ENCODE assay signal across 8 mouse cellular contexts in the genomic region with DNA sequence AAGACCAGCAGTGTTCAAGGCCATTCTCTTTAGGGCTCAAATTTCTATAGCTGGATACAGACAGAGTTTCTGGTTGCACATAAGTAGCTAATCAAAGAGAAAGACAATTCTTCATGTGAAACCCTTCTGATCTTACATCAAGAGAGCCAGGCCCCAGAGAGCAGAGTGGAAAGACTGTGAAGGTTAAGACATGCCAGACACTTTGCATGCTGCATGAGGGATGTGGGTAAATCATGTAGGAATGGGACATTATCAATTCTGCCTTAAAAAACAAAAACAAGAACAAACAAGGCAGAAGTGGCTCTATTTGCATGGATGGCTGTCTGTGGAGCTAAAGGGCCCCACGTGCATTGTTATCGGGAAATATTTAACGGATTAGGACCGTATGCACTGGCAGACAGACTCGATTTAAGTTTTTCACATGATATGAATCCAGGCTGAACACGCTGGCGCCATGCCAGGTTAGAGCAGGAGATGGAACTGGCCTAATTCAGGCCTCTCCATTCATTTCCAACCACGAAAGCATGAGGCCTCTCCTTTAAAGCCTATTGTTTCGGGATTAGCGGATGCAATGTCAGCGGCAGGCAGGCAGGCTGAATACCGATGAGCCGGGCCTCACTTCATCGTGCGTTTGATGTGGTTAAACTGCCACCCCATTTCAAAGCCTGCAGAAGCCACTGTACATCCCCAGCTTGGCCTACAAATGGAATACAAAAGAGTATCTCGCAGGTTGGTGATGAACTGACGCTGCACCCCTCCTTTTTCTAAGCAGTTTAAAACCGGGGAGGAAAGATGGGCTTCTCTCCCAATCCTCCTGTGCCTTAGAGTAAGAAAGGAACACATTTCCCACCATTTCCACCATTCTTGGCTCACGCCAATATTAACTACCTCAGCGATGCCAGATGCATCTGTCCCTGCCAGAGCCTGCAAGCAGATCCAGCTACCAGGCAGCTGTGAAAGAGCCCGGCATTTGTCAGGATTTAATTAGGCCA.
DNase-seq lines count a peak whose midpoint lies in the region; ATAC-seq lines count a peak whose summit lies in the region.

No protein-coding gene starts in this region.

- H3K27ac ChIP-seq in heart, embryonic 11.5 days (ENCODE audit: low read depth, low read length) = no peak overlapping the region

- no peak overlapping the region for H3K4me3 ChIP-seq in heart, embryonic 11.5 days (ENCODE audit: low read depth, low read length)

- 37% methylated on average over 21 of the region's 21 CpGs for WGBS in heart, embryonic 11.5 days (ENCODE audit: insufficient replicate concordance)

- peaks cover 29% of the 10 kb centered on the region for H3K4me1 ChIP-seq in heart, embryonic 11.5 days (ENCODE audit: control insufficient read depth, insufficient read depth, low read length)

- DNase-seq in cerebellum, adult 11 months = peak; percentile 48
- DNase-seq in right cerebral cortex, postnatal 14 days = peak; percentile 40
- no peak for DNase-seq in right cerebral cortex, postnatal 25 days
- DNase-seq in layer of hippocampus, postnatal 10 days (ENCODE audit: low spot score in 2 of 2) = peak; percentile 43 to 55
- DNase-seq in retina, adult 2 months (ENCODE audit: low read depth, low spot score) = peak; percentile 25
- DNase-seq in urinary bladder, postnatal 36 days (ENCODE audit: low spot score in 2 of 2) = no peak

- no peak for ATAC-seq in cerebellum, adult (ENCODE audit: insufficient number of reproducible peaks, low FRiP score, low TSS enrichment)
- no peak for ATAC-seq in heart, embryonic 11.5 days (replicated peaks; ENCODE audit: insufficient number of reproducible peaks, low FRiP score, low TSS enrichment)

- no peaks in the 10 kb centered on the region for H3K36me3 ChIP-seq in heart, embryonic 11.5 days (ENCODE audit: control insufficient read depth, insufficient read depth, low read length)

- no peaks in the 10 kb centered on the region for H3K27me3 ChIP-seq in heart, embryonic 11.5 days (ENCODE audit: control insufficient read depth, insufficient read depth, low read length)

- no peak overlapping the region for H3K4me2 ChIP-seq in heart, embryonic 11.5 days

- H3K9me3 ChIP-seq in heart, embryonic 11.5 days (replicated peaks; ENCODE audit: control insufficient read depth, low read length) = no peaks in the 10 kb centered on the region

- H3K9ac ChIP-seq in heart, embryonic 11.5 days (ENCODE audit: low read depth, low read length) = 0 out of 2 replicates have a peak overlapping the region, but pooled peaks have one; percentile 34

Comparison
In these comparisons a context has a peak if more than half of its experiments do, and no peak if none do; other contexts are left out.
1. DNase-seq: peak in cerebellum, adult 11 months (single experiment), right cerebral cortex, postnatal 14 days (single experiment), layer of hippocampus, postnatal 10 days (2 of 2) and retina, adult 2 months (single experiment); none in right cerebral cortex, postnatal 25 days (single experiment) and urinary bladder, postnatal 36 days (0 of 2).